Comparison of ENCODE assay signal across 15 mouse cellular contexts in the genomic region with DNA sequence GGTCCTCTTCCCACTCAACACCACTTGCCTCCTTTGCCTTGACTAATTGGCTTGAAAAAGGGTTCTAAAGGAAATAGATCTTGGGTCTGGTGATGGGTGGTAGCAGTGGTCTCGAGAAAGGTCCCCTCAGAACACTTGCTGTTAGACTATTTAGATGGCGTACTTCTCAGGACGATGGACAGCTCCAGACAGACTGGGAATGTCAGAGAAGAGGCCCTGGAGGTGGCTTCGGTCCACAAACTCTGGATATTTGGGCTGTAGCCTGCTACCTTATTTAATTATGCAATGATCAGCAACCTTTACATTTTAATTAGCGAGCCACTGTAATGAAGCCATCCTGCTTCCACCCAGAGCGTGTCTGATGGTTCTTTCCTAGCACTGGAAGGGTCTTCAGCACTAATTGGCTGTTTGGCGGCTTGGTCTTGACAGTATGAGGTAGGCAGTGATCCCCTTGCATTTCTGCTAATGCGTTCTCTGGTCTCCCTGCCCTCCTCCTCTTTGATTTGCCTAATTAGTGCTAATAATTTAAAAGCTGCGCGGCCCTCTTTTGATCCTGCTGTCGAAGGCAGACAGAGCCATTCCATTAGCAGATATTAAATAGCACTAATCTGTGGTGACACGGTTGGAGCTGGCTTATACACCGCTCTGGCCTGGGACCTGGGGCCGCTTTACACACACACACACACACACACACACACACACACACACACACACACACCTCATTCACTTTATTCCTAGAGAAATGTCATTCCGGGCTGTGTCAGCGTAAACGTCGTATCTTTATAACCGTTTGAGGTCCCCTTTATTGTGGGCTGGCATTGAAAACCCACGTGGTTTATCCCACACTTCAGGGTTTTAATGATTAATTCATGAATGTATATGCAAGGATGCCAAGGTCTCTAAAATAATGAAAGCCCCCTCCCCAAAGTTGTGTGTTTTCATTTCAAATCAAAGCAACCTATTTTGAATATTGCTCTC.
DNase-seq lines count a peak whose midpoint lies in the region; ATAC-seq and TF ChIP-seq lines count a peak whose summit lies in the region.
"Had no signal": no experiment of that assay in that cellular context is flagged by ENCODE, and none has a peak within 500 bp of the region (broad histone marks: within the 10 kb centered on the region; RNA-seq: fewer than 3 reads in every experiment).

No protein-coding gene starts in this region.

- H3K9ac ChIP-seq in embryonic facial prominence, embryonic 11.5 days (replicated peaks; ENCODE audit: low read length): no peak overlapping the region
- H3K9ac ChIP-seq in forebrain, embryonic 16.5 days (replicated peaks; ENCODE audit: low read depth, low read length): no peak overlapping the region
- H3K9ac ChIP-seq in midbrain, embryonic 15.5 days: no peak overlapping the region
- H3K9ac ChIP-seq: embryonic facial prominence, embryonic 13.5 days; limb, embryonic 15.5 days; stomach, embryonic 15.5 days had no signal

- H3K27ac ChIP-seq in embryonic facial prominence, embryonic 11.5 days (replicated peaks; ENCODE audit: low read depth, low read length): no peak overlapping the region
- H3K27ac ChIP-seq in embryonic facial prominence, embryonic 10.5 days (replicated peaks): no peak overlapping the region
- H3K27ac ChIP-seq in forebrain, embryonic 16.5 days (ENCODE audit: low read length): no peak overlapping the region
- peak overlapping the region; percentile 55 for H3K27ac ChIP-seq in midbrain, embryonic 15.5 days
- H3K27ac ChIP-seq in left cerebral cortex, adult 2 months: no peak overlapping the region
- H3K27ac ChIP-seq: embryonic facial prominence, embryonic 13.5 days; limb, embryonic 15.5 days; stomach, embryonic 15.5 days had no signal

- no peak for TF ChIP-seq CTCF in brain, embryonic 14.5 days (IDR thresholded peaks at IDR 0.05; ENCODE audit: borderline replicate concordance, extremely low read depth, insufficient read depth, insufficient read length)
- no peak for TF ChIP-seq CTCF in left cerebral cortex, adult 2 months (IDR thresholded peaks at IDR 0.05)

- no peak for TF ChIP-seq POLR2A in brain, embryonic 14.5 days (IDR thresholded peaks at IDR 0.05; ENCODE audit: borderline replicate concordance, extremely low read depth, insufficient read depth, insufficient read length, poor library complexity, severe bottlenecking)

- 69% methylated on average over 20 of the region's 20 CpGs for WGBS in embryonic facial prominence, embryonic 11.5 days
- WGBS in embryonic facial prominence, embryonic 10.5 days: 71% methylated on average over 20 of the region's 20 CpGs
- WGBS in forebrain, embryonic 16.5 days: 13% methylated on average over 20 of the region's 20 CpGs
- 34% methylated on average over 20 of the region's 20 CpGs for WGBS in midbrain, embryonic 15.5 days

- H3K4me3 ChIP-seq in embryonic facial prominence, embryonic 11.5 days (ENCODE audit: low read depth, low read length): no peak overlapping the region
- no peak overlapping the region for H3K4me3 ChIP-seq in embryonic facial prominence, embryonic 10.5 days
- H3K4me3 ChIP-seq in forebrain, embryonic 16.5 days (replicated peaks; ENCODE audit: low read length): no peak overlapping the region
- no peak overlapping the region for H3K4me3 ChIP-seq in midbrain, embryonic 15.5 days
- H3K4me3 ChIP-seq in left cerebral cortex, adult 2 months: no peak overlapping the region
- H3K4me3 ChIP-seq: embryonic facial prominence, embryonic 13.5 days; limb, embryonic 15.5 days; myocyte; stomach, embryonic 15.5 days had no signal

- peak; percentile 11 for DNase-seq in embryonic facial prominence, embryonic 11.5 days (ENCODE audit: low spot score)
- no peak for DNase-seq in embryonic facial prominence, embryonic 10.5 days (ENCODE audit: low spot score)
- peak; percentile 96 for DNase-seq in brain, embryonic 14.5 days (ENCODE audit: low read depth)
- no peak for DNase-seq in left cerebral cortex, adult 2 months (ENCODE audit: extremely low spot score in 1 of 2, low spot score in 2 of 2)
- DNase-seq in cerebellum, adult 11 months: no peak
- DNase-seq: lung, postnatal 14 days; right cerebral cortex, postnatal 14 days had no signal

- H3K9me3 ChIP-seq in embryonic facial prominence, embryonic 11.5 days (replicated peaks; ENCODE audit: control insufficient read depth, low read length): no peaks in the 10 kb centered on the region
- no peaks in the 10 kb centered on the region for H3K9me3 ChIP-seq in embryonic facial prominence, embryonic 10.5 days
- 0 out of 2 replicates have a peak, but pooled peaks cover 3% of the 10 kb centered on the region for H3K9me3 ChIP-seq in forebrain, embryonic 16.5 days (ENCODE audit: control insufficient read depth, low read length)
- H3K9me3 ChIP-seq in midbrain, embryonic 15.5 days: no peaks in the 10 kb centered on the region
- H3K9me3 ChIP-seq: limb, embryonic 15.5 days; stomach, embryonic 15.5 days had no signal

- no peaks in the 10 kb centered on the region for H3K36me3 ChIP-seq in embryonic facial prominence, embryonic 11.5 days (replicated peaks; ENCODE audit: control insufficient read depth, insufficient read depth, low read depth, low read length)
- no peaks in the 10 kb centered on the region for H3K36me3 ChIP-seq in embryonic facial prominence, embryonic 10.5 days (replicated peaks)
- no peaks in the 10 kb centered on the region for H3K36me3 ChIP-seq in forebrain, embryonic 16.5 days (ENCODE audit: control insufficient read depth, insufficient read depth)
- no peaks in the 10 kb centered on the region for H3K36me3 ChIP-seq in midbrain, embryonic 15.5 days (replicated peaks)
- H3K36me3 ChIP-seq: embryonic facial prominence, embryonic 13.5 days; limb, embryonic 15.5 days; stomach, embryonic 15.5 days had no signal

- H3K27me3 ChIP-seq in embryonic facial prominence, embryonic 11.5 days (ENCODE audit: control insufficient read depth, insufficient read depth, low read length): no peaks in the 10 kb centered on the region
- no peaks in the 10 kb centered on the region for H3K27me3 ChIP-seq in embryonic facial prominence, embryonic 10.5 days (replicated peaks; ENCODE audit: low read depth, poor library complexity, severe bottlenecking)
- H3K27me3 ChIP-seq in forebrain, embryonic 16.5 days (replicated peaks; ENCODE audit: control insufficient read depth, insufficient read depth, low read length): no peaks in the 10 kb centered on the region
- no peaks in the 10 kb centered on the region for H3K27me3 ChIP-seq in midbrain, embryonic 15.5 days (replicated peaks)
- H3K27me3 ChIP-seq: embryonic facial prominence, embryonic 13.5 days; limb, embryonic 15.5 days; stomach, embryonic 15.5 days had no signal

- no peak for ATAC-seq in embryonic facial prominence, embryonic 11.5 days (replicated peaks; ENCODE audit: insufficient number of reproducible peaks, low FRiP score, low TSS enrichment, low read depth)
- peak; percentile 94 for ATAC-seq in forebrain, embryonic 16.5 days
- peak; percentile 89 for ATAC-seq in midbrain, embryonic 15.5 days (replicated peaks)
- no peak for ATAC-seq in cerebellum, adult (ENCODE audit: insufficient number of reproducible peaks, low FRiP score, low TSS enrichment)
- ATAC-seq: inflammation-experienced regulatory T-cells, adult 6 months had no signal

- H3K4me2 ChIP-seq in embryonic facial prominence, embryonic 11.5 days (ENCODE audit: low read depth, low read length): no peak overlapping the region
- H3K4me2 ChIP-seq in forebrain, embryonic 16.5 days (ENCODE audit: low read length): peak overlapping the region; percentile 33
- H3K4me2 ChIP-seq in midbrain, embryonic 15.5 days: peak overlapping the region; percentile 29
- H3K4me2 ChIP-seq: embryonic facial prominence, embryonic 13.5 days; limb, embryonic 15.5 days; stomach, embryonic 15.5 days had no signal

- intact Hi-C loops in left cerebral cortex, adult 2 months (cut with DNase I): no loop called here

- no peaks in the 10 kb centered on the region for H3K4me1 ChIP-seq in embryonic facial prominence, embryonic 11.5 days (ENCODE audit: control insufficient read depth, insufficient read depth, low read length)
- H3K4me1 ChIP-seq in embryonic facial prominence, embryonic 10.5 days: no peaks in the 10 kb centered on the region
- peaks cover 12% of the 10 kb centered on the region for H3K4me1 ChIP-seq in forebrain, embryonic 16.5 days (replicated peaks; ENCODE audit: control insufficient read depth, insufficient read depth, low read length)
- peaks cover 23% of the 10 kb centered on the region for H3K4me1 ChIP-seq in midbrain, embryonic 15.5 days
- H3K4me1 ChIP-seq: embryonic facial prominence, embryonic 13.5 days; limb, embryonic 15.5 days; stomach, embryonic 15.5 days had no signal

Comparison
In these comparisons a context has a peak if more than half of its experiments do, and no peak if none do; other contexts are left out.
1. DNase-seq: peak in embryonic facial prominence, embryonic 11.5 days (single experiment) and brain, embryonic 14.5 days (single experiment); none in embryonic facial prominence, embryonic 10.5 days (single experiment), left cerebral cortex, adult 2 months (0 of 2) and cerebellum, adult 11 months (single experiment).
2. ATAC-seq: peak in forebrain, embryonic 16.5 days (single experiment) and midbrain, embryonic 15.5 days (single experiment); none in embryonic facial prominence, embryonic 11.5 days (single experiment) and cerebellum, adult (single experiment).